Mouse (Mus musculus) ES-Bruce4 (cell line): ENCODE measurements around the gene Tsc22d1. TPM values are rescaled to one million over a fixed set of nuclear protein-coding genes. Genes with fewer than 3 reads are reported as not detected.

ENCODE experiments used
- H3K27ac ChIP-seq: 2 replicates; pipeline ENCODE4 v1.5.1; 2012; ENCODE audit warnings: low read length, inconsistent platforms; ENCODE audit not compliant: insufficient read depth
- H3K27me3 ChIP-seq: 2 replicates; pipeline ENCODE4 v1.6.1; 2012; ENCODE audit warnings: mild to moderate bottlenecking, low read length, inconsistent platforms; ENCODE audit not compliant: control insufficient read depth, poor library complexity, insufficient read depth, severe bottlenecking
- H3K36me3 ChIP-seq: 2 replicates; pipeline ENCODE4 v1.6.1; 2012; ENCODE audit warnings: inconsistent platforms, mild to moderate bottlenecking, low read length, moderate library complexity; ENCODE audit not compliant: control insufficient read depth, poor library complexity, insufficient read depth, severe bottlenecking
- H3K4me1 ChIP-seq: one replicate; pipeline ENCODE4 v1.8.1; 2011; ENCODE audit warnings: low read length; ENCODE audit not compliant: control insufficient read depth, insufficient read depth
- H3K4me3 ChIP-seq: 2 replicates; pipeline ENCODE4 v1.5.1; 2011; ENCODE audit warnings: low read depth, mild to moderate bottlenecking, low read length
- H3K9ac ChIP-seq: 2 replicates; pipeline ENCODE4 v1.6.1; 2012; ENCODE audit warnings: low read depth, mild to moderate bottlenecking, inconsistent platforms; ENCODE audit not compliant: poor library complexity, severe bottlenecking
- H3K9me3 ChIP-seq: replicated peaks from 2 replicates; pipeline ENCODE4 v1.6.1; 2012; ENCODE audit warnings: mild to moderate bottlenecking, low read length, inconsistent platforms; ENCODE audit not compliant: control insufficient read depth, poor library complexity, insufficient read depth, severe bottlenecking
- CTCF ChIP-seq: IDR thresholded peaks from one replicate; pipeline ENCODE4 v1.8.1; 2011; ENCODE audit warnings: low read depth, low read length
- EP300 ChIP-seq: IDR thresholded peaks from 2 replicates; pipeline ENCODE4 v1.6.1; 2011; ENCODE audit warnings: low read depth, low read length; ENCODE audit not compliant: insufficient read depth
- POLR2A ChIP-seq: IDR thresholded peaks from one replicate; pipeline ENCODE4 v1.8.1; 2011; ENCODE audit warnings: low read length; ENCODE audit not compliant: insufficient read depth
- polyA plus RNA-seq: library from polyadenylated mRNA; stranded (reverse); fragments of >200 nt; gene quantifications from 2 replicates; pipeline ENCODE4 v1.2.4, GENCODE M21; 2011; ENCODE audit warnings: low read depth; ENCODE audit not compliant: missing spikeins, insufficient read depth, insufficient read length

Gene Tsc22d1
- polyA plus RNA-seq, 1 experiment, result 261 TPM

GRCm38 (mm10) chr14:76527758-76528313, 113.1 kb downstream of the Tsc22d1 start:
- TF ChIP-seq EP300 (no peak), CTCF (no peak), POLR2A (no peak)
- Histone ChIP-seq H3K9ac (no peak overlapping the region), H3K9me3 (no peaks in the 10 kb centered on the region), H3K27ac (peak overlapping the region; percentile 13), H3K4me3 (no peak overlapping the region), H3K27me3 (no peaks in the 10 kb centered on the region), H3K4me1 (peaks cover 3% of the 10 kb centered on the region), H3K36me3 (no peaks in the 10 kb centered on the region)

DNA sequence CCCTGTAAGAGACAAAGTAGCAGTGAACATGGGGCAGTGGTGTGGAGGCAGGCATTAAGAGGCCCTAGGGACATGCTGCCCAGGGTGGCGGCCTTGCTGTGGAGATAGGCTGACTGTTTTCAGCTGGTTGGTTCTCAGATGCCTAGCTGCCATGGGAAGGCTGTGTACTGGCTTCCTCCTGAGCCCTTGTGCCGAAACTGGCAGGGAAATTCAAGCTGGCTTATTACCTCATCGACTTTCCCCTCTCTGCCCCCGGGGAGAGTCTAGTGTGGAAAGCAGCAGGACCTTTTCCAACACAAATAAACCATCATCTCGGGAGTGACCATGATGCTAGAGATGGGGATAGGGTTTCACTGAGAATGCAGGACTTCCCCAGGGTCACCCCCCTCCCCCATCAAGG, 113.9 kb downstream of the Tsc22d1 start:
- Histone ChIP-seq H3K9me3 (no peaks in the 10 kb centered on the region), H3K36me3 (no peaks in the 10 kb centered on the region), H3K27ac (peak overlapping the region; percentile 13), H3K9ac (no peak overlapping the region), H3K4me1 (peaks cover 5% of the 10 kb centered on the region), H3K27me3 (no peaks in the 10 kb centered on the region), H3K4me3 (no peak overlapping the region)
- no peak for TF ChIP-seq EP300
- TF ChIP-seq POLR2A, result no peak
- TF ChIP-seq CTCF, result no peak

- peaks cover 5% of the 10 kb centered on the region for H3K4me1 ChIP-seq
- H3K27me3 ChIP-seq, result no peaks in the 10 kb centered on the region
- H3K9ac ChIP-seq, result no peak overlapping the region
- no peaks in the 10 kb centered on the region for H3K9me3 ChIP-seq
- no peaks in the 10 kb centered on the region for H3K36me3 ChIP-seq
- TF ChIP-seq EP300, result no peak
- no peak for TF ChIP-seq CTCF
- no peak for TF ChIP-seq POLR2A
- H3K4me3 ChIP-seq, result no peak overlapping the region
- no peak overlapping the region for H3K27ac ChIP-seq
These were observed 116.4 kb downstream of the Tsc22d1 start for GRCm38 (mm10) chr14:76531027-76531660.

DNA sequence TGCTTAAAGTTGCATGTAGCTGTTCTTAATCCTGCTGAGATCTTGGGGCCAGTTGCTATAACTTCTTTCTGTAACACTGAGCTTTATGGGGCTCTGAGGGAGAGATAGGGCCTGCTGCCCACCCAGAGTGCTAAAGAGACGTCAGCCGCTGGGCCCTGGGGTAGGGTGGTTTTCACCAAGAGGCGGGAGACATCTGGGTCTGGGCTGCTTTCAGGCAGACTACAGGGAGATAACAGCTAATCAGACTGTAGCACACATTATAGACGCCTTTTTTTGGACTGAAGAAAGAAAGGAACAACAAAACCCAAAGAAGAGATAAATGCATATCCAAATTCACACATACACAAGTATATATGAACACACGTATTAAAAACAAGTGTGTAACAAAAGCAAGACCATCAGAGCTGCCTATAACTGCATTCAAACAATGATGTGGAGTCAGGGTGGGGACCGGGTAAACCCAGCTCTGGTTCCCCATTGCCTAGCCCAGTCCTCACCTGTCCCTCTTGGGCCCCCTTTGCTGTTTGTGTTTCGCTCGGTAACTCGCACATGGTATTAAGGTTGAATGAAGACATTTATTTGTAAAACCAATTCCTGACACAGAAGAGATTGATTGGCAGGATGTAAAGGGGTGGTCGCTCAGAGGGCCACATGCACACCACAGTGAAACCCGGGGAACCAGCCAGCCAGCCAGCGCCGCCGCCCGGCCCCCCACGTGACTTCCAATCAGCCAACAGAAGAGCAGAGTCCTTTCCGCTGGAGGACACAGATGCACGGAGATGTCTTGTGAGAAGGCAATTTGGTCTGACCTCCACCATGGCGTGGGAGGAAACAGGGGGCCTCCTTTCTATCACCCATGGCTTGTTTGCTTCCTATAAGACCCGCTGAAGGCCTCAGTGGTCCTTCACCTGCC, 117.8 kb downstream of the Tsc22d1 start:
- peak overlapping the region; percentile 60 for H3K27ac ChIP-seq
- H3K9me3 ChIP-seq, result no peaks in the 10 kb centered on the region
- H3K36me3 ChIP-seq, result no peaks in the 10 kb centered on the region
- TF ChIP-seq CTCF, result no peak
- TF ChIP-seq POLR2A, result peak; percentile 50
- TF ChIP-seq EP300, result no peak
- peak overlapping the region; percentile 54 for H3K4me3 ChIP-seq
- no peaks in the 10 kb centered on the region for H3K27me3 ChIP-seq
- H3K9ac ChIP-seq, result peak overlapping the region; percentile 60
- peaks cover 5% of the 10 kb centered on the region for H3K4me1 ChIP-seq

DNA sequence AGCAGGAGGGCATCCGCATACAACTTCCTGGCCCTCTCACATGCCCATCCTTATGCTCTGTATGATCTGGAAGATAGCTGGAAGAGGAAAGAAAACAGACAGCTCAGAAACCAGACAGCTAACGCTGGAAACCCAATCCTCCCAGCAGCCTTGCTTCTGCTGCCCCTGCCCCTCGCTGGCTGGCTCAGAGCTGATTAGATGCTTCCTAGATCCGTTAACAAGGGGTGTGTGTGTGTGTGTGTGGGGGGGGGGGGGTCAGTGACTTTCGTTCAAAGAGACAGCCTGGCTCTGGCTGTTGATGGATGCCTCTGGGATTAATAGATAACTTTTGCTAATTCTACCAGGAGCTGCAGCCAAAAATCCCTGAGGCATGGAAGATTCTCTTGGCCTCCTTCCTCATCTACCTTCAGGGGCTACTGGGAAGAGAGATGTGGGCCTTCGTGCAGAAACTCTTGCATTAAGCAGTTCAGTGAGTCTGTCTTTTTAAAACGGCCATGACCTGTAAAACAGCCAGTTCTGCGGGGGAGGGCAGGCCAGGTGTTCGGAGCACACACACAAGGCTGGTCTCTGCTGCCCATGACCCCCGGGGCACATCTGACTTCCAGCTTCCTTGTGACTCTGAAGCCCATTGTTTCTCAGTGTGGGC, 118.5 kb downstream of the Tsc22d1 start:
- no peaks in the 10 kb centered on the region for H3K9me3 ChIP-seq
- H3K27ac ChIP-seq, result peak overlapping the region; percentile 60
- H3K9ac ChIP-seq, result peak overlapping the region; percentile 60
- H3K27me3 ChIP-seq, result no peaks in the 10 kb centered on the region
- H3K36me3 ChIP-seq, result no peaks in the 10 kb centered on the region
- TF ChIP-seq EP300 (peak; percentile 39; the same call in 1 of the 2 replicates), POLR2A (no peak), CTCF (no peak)
- peaks cover 3% of the 10 kb centered on the region for H3K4me1 ChIP-seq
- peak overlapping the region; percentile 54 for H3K4me3 ChIP-seq
